Mouse (Mus musculus): ENCODE measurements around the gene Cdc5l.

GRCm38 (mm10) chr17:45389896-45390295 is 43.6 kb downstream of the Cdc5l start:
- TF ChIP-seq CTCF (IDR thresholded peaks at IDR 0.05) (no peak), EP300 (IDR thresholded peaks at IDR 0.05) (no peak)

Measured in lung, postnatal 0 days (tissue).